In genomic region chr7:74552000-74552358, GRCm38 (mm10) we compare ENCODE assay signal across 10 mouse cellular contexts. TPM values are rescaled to one million over a fixed set of nuclear protein-coding genes. Genes with fewer than 3 reads are reported as not detected.
DNase-seq lines count a peak whose midpoint lies in the region; ATAC-seq and TF ChIP-seq lines count a peak whose summit lies in the region.
"Had no signal": no experiment of that assay in that cellular context is flagged by ENCODE, and none has a peak within 500 bp of the region (broad histone marks: within the 10 kb centered on the region; RNA-seq: fewer than 3 reads in every experiment).

No protein-coding gene starts in this region.

- 23% methylated on average over 2 of the region's 2 CpGs for WGBS in forebrain, embryonic 13.5 days
- WGBS in forebrain, embryonic 10.5 days: 42% methylated on average over 2 of the region's 2 CpGs
- 45% methylated on average over 2 of the region's 2 CpGs for WGBS in hindbrain, embryonic 11.5 days
- 41% methylated on average over 2 of the region's 2 CpGs for WGBS in neural tube, embryonic 13.5 days

- H3K36me3 ChIP-seq in forebrain, embryonic 13.5 days (ENCODE audit: poor library complexity, severe bottlenecking): no peaks in the 10 kb centered on the region
- H3K36me3 ChIP-seq in forebrain, embryonic 10.5 days (replicated peaks): no peaks in the 10 kb centered on the region
- H3K36me3 ChIP-seq in hindbrain, embryonic 11.5 days (ENCODE audit: control insufficient read depth, insufficient read depth, low read length): no peaks in the 10 kb centered on the region
- no peaks in the 10 kb centered on the region for H3K36me3 ChIP-seq in neural tube, embryonic 13.5 days

- no peaks in the 10 kb centered on the region for H3K9me3 ChIP-seq in forebrain, embryonic 13.5 days (replicated peaks)
- H3K9me3 ChIP-seq in forebrain, embryonic 10.5 days: no peaks in the 10 kb centered on the region
- no peaks in the 10 kb centered on the region for H3K9me3 ChIP-seq in hindbrain, embryonic 11.5 days (ENCODE audit: control insufficient read depth, low read length)
- no peaks in the 10 kb centered on the region for H3K9me3 ChIP-seq in neural tube, embryonic 13.5 days

- peaks cover 20% of the 10 kb centered on the region for H3K27me3 ChIP-seq in forebrain, embryonic 13.5 days
- H3K27me3 ChIP-seq in forebrain, embryonic 10.5 days (ENCODE audit: poor library complexity, severe bottlenecking): peaks cover 50% of the 10 kb centered on the region
- peaks cover 12% of the 10 kb centered on the region for H3K27me3 ChIP-seq in hindbrain, embryonic 11.5 days (ENCODE audit: control insufficient read depth, insufficient read depth, low read length)
- H3K27me3 ChIP-seq in neural tube, embryonic 13.5 days: peaks cover 18% of the 10 kb centered on the region

- DNase-seq in forebrain, embryonic 10.5 days (ENCODE audit: extremely low spot score, low spot score): no peak
- DNase-seq in layer of hippocampus, adult 2 months (ENCODE audit: low spot score in 2 of 2): no peak
- no peak for DNase-seq in layer of hippocampus, postnatal 14 days (ENCODE audit: low spot score in 2 of 2)
- DNase-seq in hindbrain, embryonic 11.5 days (ENCODE audit: low spot score): no peak
- DNase-seq in cerebellum, adult 9-10 months: no peak
- DNase-seq: layer of hippocampus, postnatal 36 days; lung, embryonic 14.5 days had no signal

- peak overlapping the region; percentile 87 for H3K4me2 ChIP-seq in forebrain, embryonic 13.5 days
- H3K4me2 ChIP-seq in hindbrain, embryonic 11.5 days (replicated peaks; ENCODE audit: low read depth, low read length): peak overlapping the region; percentile 14; the same call in 1 of the 2 replicates
- H3K4me2 ChIP-seq in neural tube, embryonic 13.5 days: peak overlapping the region; percentile 76
- H3K4me2 ChIP-seq: lung, embryonic 14.5 days had no signal

- TF ChIP-seq CTCF in layer of hippocampus, adult 2 months (conservative IDR thresholded peaks at IDR 0.05): no peak

- H3K9ac ChIP-seq in forebrain, embryonic 13.5 days: no peak overlapping the region
- H3K9ac ChIP-seq in hindbrain, embryonic 11.5 days (ENCODE audit: low read depth, low read length): no peak overlapping the region
- peak overlapping the region; percentile 49 for H3K9ac ChIP-seq in neural tube, embryonic 13.5 days
- H3K9ac ChIP-seq: lung, embryonic 14.5 days had no signal

- peaks cover 26% of the 10 kb centered on the region for H3K4me1 ChIP-seq in forebrain, embryonic 13.5 days
- peaks cover 44% of the 10 kb centered on the region for H3K4me1 ChIP-seq in forebrain, embryonic 10.5 days
- no peaks in the 10 kb centered on the region; the same call in 1 of the 2 replicates for H3K4me1 ChIP-seq in hindbrain, embryonic 11.5 days (replicated peaks; ENCODE audit: control insufficient read depth, insufficient read depth, low read length)
- peaks cover 53% of the 10 kb centered on the region for H3K4me1 ChIP-seq in neural tube, embryonic 13.5 days (replicated peaks)

- H3K27ac ChIP-seq in forebrain, embryonic 13.5 days: no peak overlapping the region
- H3K27ac ChIP-seq in forebrain, embryonic 10.5 days: no peak overlapping the region
- H3K27ac ChIP-seq in layer of hippocampus, adult 2 months: no peak overlapping the region
- no peak overlapping the region for H3K27ac ChIP-seq in hindbrain, embryonic 11.5 days (ENCODE audit: low read depth, low read length)
- no peak overlapping the region for H3K27ac ChIP-seq in neural tube, embryonic 13.5 days (replicated peaks)

- ATAC-seq in forebrain, embryonic 13.5 days: no peak
- ATAC-seq in hindbrain, embryonic 11.5 days (ENCODE audit: low FRiP score): no peak
- no peak for ATAC-seq in neural tube, embryonic 13.5 days (ENCODE audit: low read depth)
- ATAC-seq in frontal cortex, adult (ENCODE audit: low TSS enrichment): no peak

- peak overlapping the region; percentile 10 for H3K4me3 ChIP-seq in forebrain, embryonic 13.5 days
- H3K4me3 ChIP-seq in forebrain, embryonic 10.5 days: no peak overlapping the region
- peak overlapping the region; percentile 98; the same call in 1 of the 2 replicates for H3K4me3 ChIP-seq in layer of hippocampus, adult 2 months
- no peak overlapping the region for H3K4me3 ChIP-seq in hindbrain, embryonic 11.5 days (ENCODE audit: low read depth, low read length)
- H3K4me3 ChIP-seq in neural tube, embryonic 13.5 days: peak overlapping the region; percentile 79

RNA-seq across cellular contexts. Expression of gene Slco3a1, which starts 2.6 kb away (rescaled TPM):
- polyA plus RNA-seq in forebrain, embryonic 13.5 days (2015; fragmentation: Nextera tagmentation; extraction: Ambion mirVana): 14.0 and 16.5 TPM in 2 replicates
- polyA plus RNA-seq in forebrain, embryonic 10.5 days (2016; fragmentation: Nextera tagmentation; extraction: Ambion mirVana): 4.9 and 5.2 TPM in 2 replicates
- total RNA-seq in layer of hippocampus, adult 2 months (2021): 10 to 100 TPM; 55.2 to 57.3 TPM
- 10 to 100 TPM; 67.3 to 69.3 TPM for total RNA-seq in layer of hippocampus, postnatal 14 days (2021)
- 7.9 and 10.4 TPM in 2 replicates for polyA plus RNA-seq in hindbrain, embryonic 11.5 days (2014; fragmentation: Nextera tagmentation; extraction: Ambion mirVana)
- polyA plus RNA-seq in neural tube, embryonic 13.5 days (2015; fragmentation: Nextera tagmentation; extraction: Ambion mirVana): 28.6 and 31.8 TPM in 2 replicates

Comparison
In these comparisons a context has a peak if more than half of its experiments do, and no peak if none do; other contexts are left out.
1. H3K4me3 ChIP-seq: peak in forebrain, embryonic 13.5 days (single experiment), layer of hippocampus, adult 2 months (single experiment) and neural tube, embryonic 13.5 days (single experiment); none in forebrain, embryonic 10.5 days (single experiment) and hindbrain, embryonic 11.5 days (single experiment).
2. H3K4me2 ChIP-seq: peak in every context shown above with its lines; median percentile 87 in forebrain, embryonic 13.5 days; 76 in neural tube, embryonic 13.5 days; 14 in hindbrain, embryonic 11.5 days.